Mouse (Mus musculus) midbrain, postnatal 0 days (tissue): ENCODE data around the gene Cers1. TPM values are rescaled to one million over a fixed set of nuclear protein-coding genes. Genes with fewer than 3 reads are reported as not detected.

Experiments used
- ATAC-seq: fragments of 200-750 bp; cut with Nextera tagmentation; 2 replicates; pipeline ENCODE4 v1.8.0; 2017; ENCODE audit warnings: moderate number of reproducible peaks, mild to moderate bottlenecking, moderate TSS enrichment, moderate library complexity; ENCODE audit not compliant: low FRiP score
- DNase-seq: peaks from one replicate; pipeline ENCODE4 v3.0.0-alpha.2; 2015; ENCODE audit warnings: low spot score
- H3K27ac ChIP-seq: fragments of 300-500 bp; sonication (generic); 2 replicates; pipeline ENCODE4 v1.5.1; 2014; ENCODE audit warnings: low read depth, mild to moderate bottlenecking, low read length, mixed read lengths
- H3K27me3 ChIP-seq: fragments of 300-500 bp; sonication (generic); 2 replicates; pipeline ENCODE4 v1.6.1; 2014; ENCODE audit warnings: low read length, control low read depth, mixed read lengths; ENCODE audit not compliant: insufficient read depth
- H3K36me3 ChIP-seq: fragments of 300-500 bp; sonication (generic); 2 replicates; pipeline ENCODE4 v1.6.1; 2014; ENCODE audit warnings: low read length, control low read depth, mixed read lengths; ENCODE audit not compliant: insufficient read depth
- H3K4me1 ChIP-seq: fragments of 300-500 bp; sonication (generic); 2 replicates; pipeline ENCODE4 v1.6.1; 2014; ENCODE audit warnings: mild to moderate bottlenecking, control low read depth, antibody characterized with exemption, low read length, mixed read lengths; ENCODE audit not compliant: insufficient read depth
- H3K4me2 ChIP-seq: fragments of 300-500 bp; sonication (generic); 2 replicates; pipeline ENCODE4 v1.6.1; 2014; ENCODE audit warnings: low read depth, mild to moderate bottlenecking, low read length, mixed read lengths; ENCODE audit not compliant: poor library complexity, severe bottlenecking
- H3K4me3 ChIP-seq: fragments of 300-500 bp; sonication (generic); 2 replicates; pipeline ENCODE4 v1.5.1; 2014; ENCODE audit warnings: low read depth, mild to moderate bottlenecking, low read length, moderate library complexity
- H3K9ac ChIP-seq: fragments of 300-500 bp; sonication (generic); replicated peaks from 2 replicates; pipeline ENCODE4 v1.6.1; 2014; ENCODE audit warnings: mild to moderate bottlenecking, low read length, moderate library complexity, mixed read lengths; ENCODE audit not compliant: poor library complexity, severe bottlenecking
- H3K9me3 ChIP-seq: fragments of 300-500 bp; sonication (generic); 2 replicates; pipeline ENCODE4 v1.6.1; 2016; ENCODE audit warnings: low read length, control low read depth
- CTCF ChIP-seq: IDR thresholded peaks from 2 replicates; pipeline ENCODE4 v1.5.1; 2016; ENCODE audit warnings: antibody characterized with exemption, mild to moderate bottlenecking
- WGBS: fragments of 180-500 bp; shearing (Covaris S2); extraction: QIAGEN DNeasy Blood & Tissue Kit; methylation state at CpG from one replicate; pipeline ENCODE4 v1.1.7; 2014; 5-methylcytosine and 5-hydroxymethylcytosine counted together
- polyA plus RNA-seq: library from polyadenylated mRNA; unstranded; fragments of >200 nt; fragmentation: Nextera tagmentation; extraction: Ambion mirVana; gene quantifications from 2 replicates; pipeline ENCODE4 v1.2.1, GENCODE M21; 2015
- total RNA-seq: library from RNA; depleted of rRNA; stranded (reverse); fragments of >200 nt; gene quantifications from 2 replicates; pipeline ENCODE4 v1.2.3, GENCODE M21; 2014

The Cers1 gene
- total and polyA plus RNA-seq, 2 experiments from 2014 or later, result 47.9 to 86.5 TPM

GRCm38 (mm10) chr8:70330741-70331364 lies 15.3 kb downstream of the Cers1 start:
- H3K9me3 ChIP-seq, result no peaks in the 10 kb centered on the region
- no peak overlapping the region for H3K4me3 ChIP-seq
- peak; percentile 61 for TF ChIP-seq CTCF
- H3K9ac ChIP-seq, result no peak overlapping the region
- ATAC-seq (peak; percentile 86), DNase-seq (peak; percentile 78)
- no peaks in the 10 kb centered on the region for H3K27me3 ChIP-seq
- 0 out of 2 replicates have a peak, but pooled peaks cover 3% of the 10 kb centered on the region for H3K4me1 ChIP-seq
- H3K4me2 ChIP-seq, result no peak overlapping the region
- 30% methylated on average over 52 of the region's 53 CpGs for WGBS
- H3K36me3 ChIP-seq, result peaks cover 60% of the 10 kb centered on the region
- peak overlapping the region; percentile 21 for H3K27ac ChIP-seq

DNA sequence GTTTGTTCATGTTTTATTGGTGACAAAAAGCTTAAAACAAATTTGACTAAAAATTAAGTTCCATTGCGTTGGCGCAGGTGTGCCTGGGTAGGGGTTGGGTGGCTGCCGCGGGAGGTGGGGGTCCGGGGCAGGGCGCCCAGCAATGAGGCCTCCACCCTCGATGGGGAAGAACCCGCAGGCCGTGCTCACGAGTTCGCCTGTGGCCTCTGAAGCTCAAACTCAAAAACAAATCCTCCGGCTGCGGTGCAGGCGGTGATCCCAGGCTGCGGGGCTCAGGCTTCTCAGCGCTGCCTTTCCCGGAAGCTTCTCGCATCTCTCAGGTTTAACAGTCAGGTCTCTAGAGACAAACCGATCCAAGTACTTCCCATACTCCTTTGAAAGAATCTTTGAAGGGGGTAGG lies 16.0 kb downstream of the Cers1 start:
- no peak overlapping the region for H3K4me2 ChIP-seq
- peaks cover 67% of the 10 kb centered on the region for H3K36me3 ChIP-seq
- DNase-seq, result no peak
- 52% methylated on average over 19 of the region's 19 CpGs for WGBS
- no peak for TF ChIP-seq CTCF
- no peak for ATAC-seq
- H3K27ac ChIP-seq, result peak overlapping the region; percentile 21; the same call in 1 of the 2 replicates
- H3K4me3 ChIP-seq, result no peak overlapping the region
- no peaks in the 10 kb centered on the region for H3K9me3 ChIP-seq
- H3K9ac ChIP-seq, result no peak overlapping the region
- H3K27me3 ChIP-seq, result no peaks in the 10 kb centered on the region
- 0 out of 2 replicates have a peak, but pooled peaks cover 3% of the 10 kb centered on the region for H3K4me1 ChIP-seq

DNA sequence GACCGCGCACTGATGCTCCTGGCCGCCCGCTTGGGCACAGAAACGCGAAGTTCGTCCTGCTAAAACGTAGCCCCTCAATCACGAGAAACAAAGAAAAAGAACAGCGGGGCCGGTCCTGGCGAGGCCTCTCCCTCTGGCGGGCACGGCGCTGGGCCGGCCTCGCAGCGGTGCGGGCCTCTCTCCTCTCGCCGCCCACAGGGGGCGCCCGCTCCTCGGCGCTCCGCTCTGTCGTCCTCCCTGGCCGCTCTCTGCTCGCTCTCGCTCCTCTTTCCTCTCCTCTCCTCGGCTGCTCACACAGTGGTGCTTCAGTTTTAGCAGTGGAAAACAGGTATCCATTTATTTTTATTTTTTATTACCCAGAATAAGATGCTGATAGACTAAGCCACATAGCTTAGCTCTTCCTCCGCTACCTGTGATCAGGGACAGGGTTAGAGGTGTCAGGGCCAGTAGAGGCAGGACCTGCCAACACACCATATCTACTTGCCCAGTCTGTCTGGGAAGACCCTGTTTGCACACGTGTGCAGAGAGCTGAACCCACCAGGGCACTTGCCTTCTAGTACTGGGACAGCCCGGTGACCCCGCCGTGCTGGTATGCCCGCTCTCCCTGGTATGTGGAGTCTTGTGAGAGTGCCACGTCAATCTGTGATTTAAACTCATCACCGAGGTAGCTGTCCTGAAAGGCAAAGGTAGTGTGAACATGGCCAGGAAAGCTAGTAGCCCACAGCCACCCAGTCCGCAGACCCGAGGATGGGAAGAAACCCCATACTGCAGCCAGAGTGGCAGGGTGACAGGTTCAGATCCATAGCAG lies 16.7 kb downstream of the Cers1 start:
- Histone ChIP-seq H3K4me2 (no peak overlapping the region), H3K9ac (no peak overlapping the region), H3K27me3 (no peaks in the 10 kb centered on the region)

GRCm38 (mm10) chr8:70332878-70333202 lies 17.3 kb downstream of the Cers1 start:
- 96% methylated on average over 6 of the region's 6 CpGs for WGBS
- H3K4me1 ChIP-seq, result 0 out of 2 replicates have a peak, but pooled peaks cover 3% of the 10 kb centered on the region
- no peaks in the 10 kb centered on the region for H3K9me3 ChIP-seq
- no peaks in the 10 kb centered on the region for H3K27me3 ChIP-seq
- ATAC-seq (no peak), DNase-seq (no peak)
- H3K27ac ChIP-seq, result no peak overlapping the region
- H3K9ac ChIP-seq, result no peak overlapping the region
- TF ChIP-seq CTCF, result no peak
- H3K4me2 ChIP-seq, result no peak overlapping the region
- no peak overlapping the region for H3K4me3 ChIP-seq
- H3K36me3 ChIP-seq, result peaks cover 76% of the 10 kb centered on the region

More for the DNA sequence above, 16.7 kb downstream of the Cers1 start:
- H3K9me3 ChIP-seq, result no peaks in the 10 kb centered on the region
- TF ChIP-seq CTCF, result peak; percentile 78
- 0 out of 2 replicates have a peak, but pooled peaks cover 3% of the 10 kb centered on the region for H3K4me1 ChIP-seq
- peaks cover 75% of the 10 kb centered on the region for H3K36me3 ChIP-seq
- WGBS, result 26% methylated on average over 40 of the region's 41 CpGs
- ATAC-seq, result peak; percentile 71
- H3K4me3 ChIP-seq, result no peak overlapping the region
- peak overlapping the region; percentile 64 for H3K27ac ChIP-seq
- DNase-seq, result peak; percentile 85

- no peak for ATAC-seq
- TF ChIP-seq CTCF, result no peak
- H3K27ac ChIP-seq, result no peak overlapping the region
- no peaks in the 10 kb centered on the region for H3K27me3 ChIP-seq
- H3K9ac ChIP-seq, result no peak overlapping the region
- 95% methylated on average over 7 of the region's 7 CpGs for WGBS
- H3K9me3 ChIP-seq, result no peaks in the 10 kb centered on the region
- H3K4me3 ChIP-seq, result no peak overlapping the region
- no peak overlapping the region for H3K4me2 ChIP-seq
- H3K36me3 ChIP-seq, result peaks cover 94% of the 10 kb centered on the region
- DNase-seq, result no peak
- no peaks in the 10 kb centered on the region for H3K4me1 ChIP-seq
Observed at GRCm38 (mm10) chr8:70338931-70339330, 23.4 kb downstream of the Cers1 start.

- ATAC-seq (no peak), DNase-seq (no peak)
- Histone ChIP-seq H3K4me2 (no peak overlapping the region), H3K27me3 (no peaks in the 10 kb centered on the region), H3K9ac (no peak overlapping the region), H3K4me3 (no peak overlapping the region), H3K9me3 (no peaks in the 10 kb centered on the region), H3K27ac (no peak overlapping the region), H3K4me1 (no peaks in the 10 kb centered on the region), H3K36me3 (peaks cover 77% of the 10 kb centered on the region)
- WGBS, result 93% methylated on average over 7 of the region's 7 CpGs
- TF ChIP-seq CTCF, result no peak
Observed at GRCm38 (mm10) chr8:70340659-70341058, 25.1 kb downstream of the Cers1 start.
